Mouse (Mus musculus) left cerebral cortex, adult 2 months (tissue): ENCODE results near the gene Acyp2. TPM values are rescaled to one million over a fixed set of nuclear protein-coding genes. Genes with fewer than 3 reads are reported as not detected.

ENCODE experiments used
- DNase-seq, 2 experiments: peaks; one replicate each; pipeline ENCODE4 v3.0.0; 2021 to 2022; ENCODE audit warnings: low spot score in 2 of 2, mixed read lengths in 1 of 2; ENCODE audit errors: extremely low spot score in 1 of 2
- H3K27ac ChIP-seq: fragments of 200-600 bp; 2 replicates; pipeline ENCODE4 v1.8.1; 2022
- H3K4me3 ChIP-seq: fragments of 200-600 bp; 2 replicates; pipeline ENCODE4 v1.8.1; 2022
- CTCF ChIP-seq: fragments of 200-600 bp; IDR thresholded peaks from 2 replicates; pipeline ENCODE4 v1.8.1; 2022; ENCODE audit warnings: antibody characterized with exemption, mild to moderate bottlenecking, moderate library complexity
- intact Hi-C: fragments of 180-260 bp; cut with DNase I; formaldehyde crosslinking; loops from one replicate; pipeline ENCODE4 v1.15.1; 2025
- total RNA-seq, 2 experiments: library from RNA; stranded (reverse); gene quantifications; 2 replicates each; pipeline ENCODE4 v1.2.3; 2021

Gene Acyp2
- total RNA-seq, 2 experiments from 2014 or later = 22.8 to 27.1 TPM

DNA sequence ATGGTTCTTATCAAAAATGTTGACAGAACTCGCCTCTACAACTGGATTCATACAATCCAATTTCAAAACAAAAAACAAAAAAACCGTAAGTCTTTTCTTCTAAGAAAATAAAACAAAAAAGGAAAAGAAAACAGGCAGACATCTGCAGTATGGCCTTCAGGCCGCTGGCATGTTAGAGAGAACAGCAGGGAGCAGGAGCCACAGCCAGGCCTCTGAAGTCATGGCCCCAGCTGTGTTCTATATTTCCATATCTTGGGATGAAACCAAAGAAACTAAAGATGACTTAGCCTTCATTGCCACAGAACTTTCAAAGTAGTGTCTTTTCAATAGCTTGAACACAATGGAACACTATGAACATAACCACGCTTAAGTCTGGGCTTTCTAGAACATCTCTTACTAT, 31.2 kb downstream of the Acyp2 start:
- Histone ChIP-seq H3K4me3 (no peak overlapping the region), H3K27ac (no peak overlapping the region)
- TF ChIP-seq CTCF = no peak
- intact Hi-C loops = no loop called here
- no peak for DNase-seq

DNA sequence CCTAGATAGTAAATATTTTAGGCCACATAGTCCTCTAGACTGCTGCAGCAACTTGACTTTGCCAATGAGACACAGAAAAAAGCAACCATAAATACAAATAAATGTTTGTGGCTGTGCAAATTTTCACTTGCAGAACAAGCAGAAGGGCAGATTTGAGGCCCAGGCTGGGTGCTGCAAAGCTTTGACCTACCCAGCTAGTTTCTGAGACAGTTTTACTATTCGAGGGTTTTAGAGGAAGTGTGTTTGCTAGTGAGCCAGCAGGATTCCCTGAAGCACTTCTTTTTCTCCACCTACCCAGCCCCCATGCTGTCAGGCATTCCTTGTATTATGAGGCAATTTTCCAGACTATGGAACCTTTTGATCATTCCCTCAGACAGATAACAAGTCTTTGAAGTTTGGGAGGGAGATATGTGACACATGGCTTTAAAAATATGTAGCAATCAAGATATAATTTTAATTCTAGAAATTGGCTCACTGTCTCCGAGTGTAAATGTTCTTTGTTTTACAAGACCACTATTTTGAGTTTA, 31.8 kb downstream of the Acyp2 start:
- DNase-seq = no peak
- H3K27ac ChIP-seq = no peak overlapping the region
- intact Hi-C loops = no loop called here
- no peak for TF ChIP-seq CTCF
- no peak overlapping the region for H3K4me3 ChIP-seq

DNA sequence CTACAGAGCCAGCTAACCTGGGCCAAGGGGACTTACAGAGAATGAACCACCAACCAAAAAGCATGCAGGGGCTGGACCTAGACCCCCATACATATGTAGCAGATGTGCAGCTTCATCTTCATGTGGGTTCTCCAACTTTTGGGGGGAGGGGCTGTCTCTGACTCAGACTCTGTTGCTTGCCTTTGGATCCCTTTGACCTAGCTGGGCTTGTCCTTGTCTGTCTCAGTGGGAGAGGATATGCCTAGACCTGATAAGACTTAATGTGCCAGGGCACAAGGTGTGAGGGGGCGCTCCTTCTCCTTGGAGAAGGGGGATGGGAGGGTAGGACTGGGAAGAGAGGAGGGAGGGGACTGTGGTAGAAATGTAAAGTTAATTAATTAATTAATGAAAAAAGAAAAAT, 33.4 kb downstream of the Acyp2 start:
- intact Hi-C loops = no loop called here
- no peak for TF ChIP-seq CTCF

DNA sequence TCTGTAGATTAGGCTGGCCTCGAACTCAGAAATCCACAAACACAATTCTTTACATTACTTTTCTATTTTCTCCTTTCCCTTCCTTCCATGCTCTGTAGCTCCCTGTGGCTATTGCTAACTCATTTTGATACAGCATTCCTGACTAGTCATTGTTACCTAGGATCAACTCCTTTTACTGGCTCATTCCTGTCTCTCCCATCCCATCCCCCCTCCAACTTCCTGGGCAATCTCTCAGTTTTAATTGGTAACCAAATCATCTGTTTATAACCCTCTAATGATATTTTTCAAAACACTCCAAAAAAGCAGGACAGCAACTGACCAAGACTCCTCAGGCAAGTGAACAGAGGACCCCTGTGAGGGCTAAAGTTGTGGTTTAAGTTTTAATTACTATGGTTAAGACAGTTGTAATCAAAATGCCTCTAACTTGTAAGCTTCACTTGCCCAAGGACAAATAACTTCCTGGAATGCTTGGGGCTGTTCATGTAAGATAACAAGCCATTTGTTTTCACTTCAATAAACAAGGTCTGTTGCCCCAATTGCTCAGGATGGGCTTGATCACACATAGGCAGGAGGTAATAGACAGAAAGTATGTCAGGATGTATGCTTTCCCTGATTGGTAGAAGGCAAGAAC, 35.4 kb downstream of the Acyp2 start:
- intact Hi-C loops = no loop called here
- DNase-seq = no peak
- TF ChIP-seq CTCF = no peak
- Histone ChIP-seq H3K27ac (no peak overlapping the region), H3K4me3 (no peak overlapping the region)

More for the DNA sequence above, 33.4 kb downstream of the Acyp2 start:
- H3K27ac ChIP-seq = no peak overlapping the region
- no peak overlapping the region for H3K4me3 ChIP-seq
- DNase-seq = no peak

DNA sequence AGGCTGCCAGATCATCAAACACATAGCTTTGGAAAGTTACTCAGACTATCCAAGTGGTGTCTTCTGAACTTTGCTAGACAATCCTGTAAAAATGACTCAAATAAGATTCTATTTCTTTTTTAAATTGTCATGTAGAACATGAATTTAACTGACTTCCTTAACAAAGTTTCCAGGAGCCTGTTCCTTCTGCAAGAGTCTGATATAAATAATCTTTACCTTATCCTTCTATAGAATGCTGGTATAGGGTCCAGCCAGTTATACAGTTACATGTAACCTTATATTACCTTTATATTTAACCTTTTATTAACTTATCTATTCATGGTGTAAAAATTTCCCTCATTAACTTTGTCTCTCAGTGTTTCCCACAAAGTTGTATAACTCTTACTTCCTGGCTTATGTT, 36.7 kb downstream of the Acyp2 start:
- intact Hi-C loops = no loop called here
- no peak for TF ChIP-seq CTCF
- no peak for DNase-seq

DNA sequence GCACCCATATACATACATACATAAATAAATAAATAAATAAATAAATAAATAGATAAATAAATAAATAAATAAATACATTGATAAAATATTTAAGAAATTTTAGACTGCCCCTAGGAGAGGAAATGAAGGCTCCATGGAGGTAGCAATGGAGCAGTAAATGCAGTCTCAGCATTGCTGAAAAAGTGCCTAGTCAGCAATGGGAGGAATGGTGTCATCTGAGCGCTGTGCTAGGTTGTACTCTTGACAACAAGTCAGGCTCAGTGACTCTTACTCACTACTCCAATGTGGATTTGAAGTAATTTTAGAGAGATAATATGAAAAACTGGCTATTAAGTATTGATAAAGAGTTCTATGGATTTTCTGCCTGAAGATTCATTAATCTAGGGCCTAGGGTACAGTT, 40.1 kb downstream of the Acyp2 start:
- no peak for TF ChIP-seq CTCF
- Histone ChIP-seq H3K4me3 (no peak overlapping the region), H3K27ac (no peak overlapping the region)
- DNase-seq = no peak
- intact Hi-C loops = no loop called here

More for the DNA sequence above, 36.7 kb downstream of the Acyp2 start:
- no peak overlapping the region for H3K4me3 ChIP-seq
- no peak overlapping the region for H3K27ac ChIP-seq

DNA sequence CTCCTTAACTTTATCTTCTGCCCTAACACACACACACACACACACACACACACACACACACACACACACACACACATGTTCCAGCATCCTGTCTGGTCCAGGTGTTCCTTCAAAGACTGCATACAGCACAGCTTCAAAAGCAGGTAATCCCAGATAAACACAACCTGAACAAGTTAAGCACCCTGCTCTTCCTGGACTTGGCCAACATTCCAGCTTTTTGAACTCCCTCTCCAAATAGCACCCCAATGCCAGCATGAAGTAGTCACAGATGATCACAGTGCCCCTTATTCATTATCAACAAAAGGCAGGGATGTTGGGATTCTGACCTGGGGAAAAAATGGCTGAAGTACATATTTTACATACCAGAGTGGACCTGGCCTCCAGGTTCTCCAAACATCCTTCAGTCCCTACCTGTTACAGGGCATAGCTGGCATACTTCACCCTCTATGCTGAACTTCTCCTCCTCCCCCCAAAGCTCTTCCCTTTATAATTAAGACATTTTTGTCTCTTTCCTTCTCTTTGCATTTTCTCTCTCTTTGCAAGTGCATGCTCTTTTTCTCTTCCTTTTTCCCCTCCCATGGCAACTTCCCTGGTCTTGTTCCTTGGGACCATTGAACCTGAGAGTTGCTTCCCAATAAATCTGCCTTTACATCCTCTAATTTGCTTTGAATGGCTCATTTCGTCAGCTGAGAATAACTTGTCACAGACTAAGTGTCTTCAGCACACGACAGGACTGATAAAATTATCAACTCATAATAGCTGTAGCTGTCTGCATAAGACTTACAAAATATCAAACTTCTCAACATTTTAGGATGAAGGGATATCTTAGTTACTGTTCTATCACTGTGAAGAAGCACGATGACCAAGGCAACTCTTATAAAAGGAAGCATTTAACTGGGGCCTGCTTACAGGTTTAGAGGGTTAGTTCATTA, 41.5 kb downstream of the Acyp2 start:
- intact Hi-C loops = no loop called here
- no peak for TF ChIP-seq CTCF
- no peak for DNase-seq
- Histone ChIP-seq H3K27ac (no peak overlapping the region), H3K4me3 (no peak overlapping the region)

DNA sequence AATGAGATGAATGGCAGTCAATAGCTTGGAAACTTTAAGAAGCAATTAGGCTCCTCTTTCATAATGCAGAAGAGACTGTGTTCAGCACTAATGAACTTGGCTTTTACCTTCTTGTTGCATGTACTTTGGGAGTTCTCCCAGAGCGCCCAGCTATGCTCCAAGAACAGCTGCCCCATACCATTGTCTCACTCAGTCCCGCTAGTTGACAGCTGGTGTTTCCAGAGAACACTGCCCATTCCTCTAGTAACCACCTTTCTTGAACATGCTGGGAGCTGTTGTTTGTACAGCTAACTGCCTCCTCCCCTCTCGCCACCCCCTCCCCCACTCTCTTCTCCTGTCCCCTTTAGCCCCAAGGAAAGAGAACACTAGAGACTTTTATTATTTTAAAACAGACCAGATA, 52.1 kb downstream of the Acyp2 start:
- H3K27ac ChIP-seq = no peak overlapping the region
- no peak for TF ChIP-seq CTCF
- no peak for DNase-seq
- intact Hi-C loops = no loop called here
- no peak overlapping the region for H3K4me3 ChIP-seq

DNA sequence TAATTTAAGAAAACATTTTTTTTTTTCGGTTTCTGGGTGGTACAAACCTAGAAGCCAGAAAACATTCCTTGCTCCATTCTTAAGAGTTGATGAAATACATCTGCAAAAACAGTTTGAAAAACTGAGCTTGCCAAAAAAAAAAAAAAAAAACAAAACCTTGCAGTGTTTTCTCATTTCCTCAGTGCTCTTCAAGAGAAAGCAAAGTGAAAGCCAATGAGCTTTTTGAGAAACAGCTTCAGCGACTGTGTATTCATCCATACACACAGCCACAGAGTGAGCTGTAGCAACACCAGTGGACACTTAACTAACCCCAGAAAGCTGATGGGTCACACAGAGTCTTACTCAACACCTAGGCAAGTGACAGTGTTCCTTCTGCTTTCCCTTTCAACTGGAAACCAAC, 69.4 kb downstream of the Acyp2 start:
- no peak for DNase-seq
- Histone ChIP-seq H3K27ac (no peak overlapping the region), H3K4me3 (no peak overlapping the region)
- intact Hi-C loops = no loop called here
- no peak for TF ChIP-seq CTCF

DNA sequence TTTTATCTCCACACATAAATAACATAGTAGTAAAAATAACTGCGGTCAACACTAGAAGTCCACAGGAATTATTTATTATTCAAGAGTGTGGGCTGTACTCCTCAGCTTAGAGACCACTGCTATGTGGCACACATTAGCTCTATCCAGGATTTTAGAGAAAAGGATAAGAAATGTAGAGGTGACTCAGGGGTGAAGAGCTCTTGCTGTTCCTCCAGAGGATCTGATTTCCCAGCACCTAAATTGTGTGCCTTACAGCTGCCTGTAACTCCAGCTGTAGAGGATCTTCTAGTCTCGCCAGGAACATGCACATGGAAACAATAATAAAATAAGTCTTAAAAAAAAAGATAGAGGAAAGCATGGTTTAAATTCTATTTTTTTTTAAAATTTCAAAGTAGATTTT, 70.5 kb downstream of the Acyp2 start:
- Histone ChIP-seq H3K27ac (no peak overlapping the region), H3K4me3 (no peak overlapping the region)
- intact Hi-C loops = no loop called here
- no peak for DNase-seq
- TF ChIP-seq CTCF = no peak

DNA sequence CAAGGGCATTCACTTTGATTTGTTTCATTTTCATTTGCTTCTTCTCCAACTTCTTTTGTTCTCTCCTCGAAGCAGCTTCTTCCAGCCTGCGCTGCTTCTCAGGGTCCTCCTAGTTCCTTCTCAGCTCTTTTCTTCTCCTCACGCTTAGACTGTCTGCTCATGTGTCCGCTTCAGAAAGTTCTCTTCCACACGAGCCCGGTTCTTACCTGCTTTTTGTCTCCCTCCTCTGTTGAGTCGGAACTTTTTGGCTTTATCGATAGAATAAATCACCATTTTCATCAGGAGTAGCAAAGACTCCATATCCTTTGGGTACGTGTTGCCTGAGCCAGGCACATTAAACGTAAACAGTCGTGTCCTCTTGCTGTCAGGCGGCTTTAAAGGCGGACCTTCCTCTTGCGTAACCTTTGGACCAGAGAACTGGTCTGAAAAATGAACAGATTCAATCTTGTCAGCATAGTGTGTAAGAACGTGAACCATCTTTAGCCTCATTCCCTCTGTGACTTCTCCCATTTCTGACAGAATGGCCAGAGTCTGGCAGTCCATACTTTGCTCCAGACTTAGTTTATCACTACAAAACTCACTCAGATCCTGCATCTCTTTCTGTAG, 76.5 kb downstream of the Acyp2 start:
- Histone ChIP-seq H3K27ac (no peak overlapping the region), H3K4me3 (no peak overlapping the region)
- no peak for TF ChIP-seq CTCF
- no peak for DNase-seq
- intact Hi-C loops = no loop called here

DNA sequence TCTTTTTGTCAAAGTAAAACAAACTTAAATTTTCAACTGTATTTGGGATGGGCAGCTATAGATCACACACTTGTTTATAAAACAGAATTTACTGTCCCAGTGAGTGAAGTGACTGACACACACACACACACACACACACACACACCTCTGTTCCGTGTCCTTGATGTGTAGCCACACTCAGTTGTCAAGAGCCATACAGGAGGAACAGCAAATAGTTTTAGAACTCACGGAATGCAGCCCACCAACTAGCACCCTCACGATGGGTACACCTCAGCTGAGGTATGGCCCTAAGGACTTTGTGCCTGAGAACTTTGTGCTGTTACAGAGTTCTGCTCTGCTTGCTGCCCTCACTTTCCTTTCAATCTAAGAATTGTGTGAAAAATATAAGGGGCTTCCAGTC, 78.8 kb downstream of the Acyp2 start:
- Histone ChIP-seq H3K4me3 (no peak overlapping the region), H3K27ac (no peak overlapping the region)
- DNase-seq = no peak
- TF ChIP-seq CTCF = no peak
- intact Hi-C loops = no loop called here
